Mouse (Mus musculus) ES-Bruce4 (cell line): ENCODE results near the gene Akr1a1. TPM values are rescaled to one million over a fixed set of nuclear protein-coding genes. Genes with fewer than 3 reads are reported as not detected.

ENCODE experiments used
- H3K27ac ChIP-seq: 2 replicates; pipeline ENCODE4 v1.5.1; 2012; ENCODE audit warnings: low read length, inconsistent platforms; ENCODE audit not compliant: insufficient read depth
- H3K27me3 ChIP-seq: 2 replicates; pipeline ENCODE4 v1.6.1; 2012; ENCODE audit warnings: mild to moderate bottlenecking, low read length, inconsistent platforms; ENCODE audit not compliant: control insufficient read depth, poor library complexity, insufficient read depth, severe bottlenecking
- H3K36me3 ChIP-seq: 2 replicates; pipeline ENCODE4 v1.6.1; 2012; ENCODE audit warnings: inconsistent platforms, mild to moderate bottlenecking, low read length, moderate library complexity; ENCODE audit not compliant: control insufficient read depth, poor library complexity, insufficient read depth, severe bottlenecking
- H3K4me1 ChIP-seq: one replicate; pipeline ENCODE4 v1.8.1; 2011; ENCODE audit warnings: low read length; ENCODE audit not compliant: control insufficient read depth, insufficient read depth
- H3K4me3 ChIP-seq: 2 replicates; pipeline ENCODE4 v1.5.1; 2011; ENCODE audit warnings: low read depth, mild to moderate bottlenecking, low read length
- H3K9ac ChIP-seq: 2 replicates; pipeline ENCODE4 v1.6.1; 2012; ENCODE audit warnings: low read depth, mild to moderate bottlenecking, inconsistent platforms; ENCODE audit not compliant: poor library complexity, severe bottlenecking
- H3K9me3 ChIP-seq: replicated peaks from 2 replicates; pipeline ENCODE4 v1.6.1; 2012; ENCODE audit warnings: mild to moderate bottlenecking, low read length, inconsistent platforms; ENCODE audit not compliant: control insufficient read depth, poor library complexity, insufficient read depth, severe bottlenecking
- CTCF ChIP-seq: IDR thresholded peaks from one replicate; pipeline ENCODE4 v1.8.1; 2011; ENCODE audit warnings: low read depth, low read length
- EP300 ChIP-seq: IDR thresholded peaks from 2 replicates; pipeline ENCODE4 v1.6.1; 2011; ENCODE audit warnings: low read depth, low read length; ENCODE audit not compliant: insufficient read depth
- POLR2A ChIP-seq: IDR thresholded peaks from one replicate; pipeline ENCODE4 v1.8.1; 2011; ENCODE audit warnings: low read length; ENCODE audit not compliant: insufficient read depth
- polyA plus RNA-seq: library from polyadenylated mRNA; stranded (reverse); fragments of >200 nt; gene quantifications from 2 replicates; pipeline ENCODE4 v1.2.4, GENCODE M21; 2011; ENCODE audit warnings: low read depth; ENCODE audit not compliant: missing spikeins, insufficient read depth, insufficient read length

Gene Akr1a1
- 280 and 291 TPM in 2 replicates for polyA plus RNA-seq

- Histone ChIP-seq H3K27ac (peak within 1 kb of the TSS; percentile 64; the same call in 1 of the 2 replicates), H3K9me3 (no peaks in the 10 kb centered on the region), H3K9ac (peak within 1 kb of the TSS; percentile 86), H3K4me3 (peak within 1 kb of the TSS; percentile 99), H3K27me3 (no peaks in the 10 kb centered on the region), H3K36me3 (peaks cover 26% of the 10 kb centered on the region), H3K4me1 (no peaks in the 10 kb centered on the region)
- TF ChIP-seq EP300 (no peak), POLR2A (peak; percentile 35), CTCF (no peak)
These were observed at the start of gene Akr1a1 for GRCm38 (mm10) chr4:116650924-116651796. TSS of gene Akr1a1 (minus strand) at chr4:116651680.

GRCm38 (mm10) chr4:116700964-116701363 lies 49.5 kb upstream of the Akr1a1 start:
- no peak for TF ChIP-seq POLR2A
- TF ChIP-seq EP300 = no peak
- no peak for TF ChIP-seq CTCF
- Histone ChIP-seq H3K36me3 (peaks cover 60% of the 10 kb centered on the region), H3K9ac (no peak overlapping the region), H3K27me3 (no peaks in the 10 kb centered on the region), H3K4me3 (no peak overlapping the region), H3K4me1 (no peaks in the 10 kb centered on the region), H3K9me3 (no peaks in the 10 kb centered on the region), H3K27ac (peak overlapping the region; percentile 52)

DNA sequence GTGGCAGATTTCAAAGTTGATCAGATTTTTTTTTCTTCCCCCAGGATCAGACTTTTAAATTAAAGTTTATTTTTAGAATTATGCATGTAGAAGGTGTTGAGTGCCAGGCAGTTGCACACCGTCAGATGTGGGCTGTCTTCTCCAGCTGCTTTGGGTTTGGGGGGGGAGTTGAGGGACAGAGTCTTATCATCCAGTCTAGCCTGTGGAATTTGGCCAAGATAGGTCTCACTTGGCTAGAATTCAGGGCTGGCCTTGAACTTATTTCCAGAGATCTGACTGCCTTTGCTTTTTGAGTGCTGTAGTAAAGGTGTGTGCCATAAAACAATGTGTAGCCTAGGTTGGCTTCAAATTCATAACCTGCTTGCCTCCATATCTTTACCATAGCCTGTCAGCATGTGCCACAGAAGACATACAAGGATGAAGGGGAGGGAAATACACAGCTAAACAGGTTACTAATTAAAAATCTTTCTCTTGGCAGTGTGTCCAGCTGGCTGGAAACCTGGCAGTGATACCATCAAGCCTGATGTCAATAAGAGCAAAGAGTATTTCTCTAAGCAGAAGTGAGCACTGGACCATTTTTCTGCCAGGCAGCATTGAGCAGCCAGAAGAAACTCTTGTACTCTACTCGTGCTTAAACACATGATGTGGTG lies 47.3 kb upstream of the Akr1a1 start:
- Histone ChIP-seq H3K9me3 (no peaks in the 10 kb centered on the region), H3K9ac (no peak overlapping the region), H3K27ac (no peak overlapping the region), H3K27me3 (no peaks in the 10 kb centered on the region), H3K4me1 (no peaks in the 10 kb centered on the region), H3K4me3 (no peak overlapping the region), H3K36me3 (peaks cover 74% of the 10 kb centered on the region)
- TF ChIP-seq EP300 (no peak), CTCF (no peak), POLR2A (no peak)

- peaks cover 97% of the 10 kb centered on the region for H3K36me3 ChIP-seq
- H3K27me3 ChIP-seq = no peaks in the 10 kb centered on the region
- H3K9ac ChIP-seq = no peak overlapping the region
- no peaks in the 10 kb centered on the region for H3K9me3 ChIP-seq
- TF ChIP-seq EP300 = no peak
- no peak for TF ChIP-seq POLR2A
- no peak for TF ChIP-seq CTCF
- H3K27ac ChIP-seq = 0 out of 2 replicates have a peak overlapping the region, but pooled peaks have one; percentile 16
- H3K4me3 ChIP-seq = no peak overlapping the region
- no peaks in the 10 kb centered on the region for H3K4me1 ChIP-seq
These were observed 42.3 kb upstream of the Akr1a1 start for GRCm38 (mm10) chr4:116693785-116694184.

DNA sequence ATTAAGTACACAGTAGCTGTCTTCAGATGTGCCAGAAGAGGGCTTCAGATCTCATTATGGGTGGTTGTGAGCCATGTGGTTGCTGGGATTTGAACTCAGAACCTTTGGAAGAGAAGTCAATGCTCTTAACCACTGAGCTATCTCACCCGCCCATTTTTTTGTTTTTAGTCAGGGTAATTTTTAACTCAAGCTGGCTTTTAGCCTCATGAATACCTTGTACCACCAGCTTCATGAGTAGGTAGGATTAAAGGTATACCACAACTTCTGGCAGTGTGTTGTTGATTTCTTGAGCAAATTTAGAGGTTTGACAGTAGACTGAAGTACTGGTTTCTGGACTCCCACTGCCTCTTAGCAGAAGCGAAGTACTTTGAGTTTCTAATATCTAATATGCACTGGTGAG lies 40.7 kb upstream of the Akr1a1 start:
- H3K4me3 ChIP-seq = no peak overlapping the region
- no peak overlapping the region for H3K27ac ChIP-seq
- H3K27me3 ChIP-seq = no peaks in the 10 kb centered on the region
- H3K9ac ChIP-seq = no peak overlapping the region
- H3K4me1 ChIP-seq = no peaks in the 10 kb centered on the region
- TF ChIP-seq CTCF (no peak), POLR2A (no peak), EP300 (no peak)
- no peaks in the 10 kb centered on the region for H3K9me3 ChIP-seq
- H3K36me3 ChIP-seq = peaks cover 95% of the 10 kb centered on the region
